In genomic region chr16:52000801-52001200, GRCm38 (mm10) we compare ENCODE assay signal across 22 mouse cellular contexts.
"Had no signal": no experiment of that assay in that cellular context is flagged by ENCODE, and none has a peak within 500 bp of the region (broad histone marks: within the 10 kb centered on the region; RNA-seq: fewer than 3 reads in every experiment).

No protein-coding gene starts in this region.

- H3K27ac ChIP-seq: gastrocnemius, adult 2 months; heart, embryonic 10.5 days; hindbrain, embryonic 10.5 days; hindbrain, embryonic 12.5 days; hindbrain, embryonic 15.5 days; hindbrain, postnatal 0 days; left cerebral cortex, adult 2 months; limb, embryonic 10.5 days; limb, embryonic 12.5 days had no signal

- H3K9ac ChIP-seq: heart, embryonic 12.5 days; hindbrain, embryonic 12.5 days; hindbrain, embryonic 15.5 days; limb, embryonic 12.5 days had no signal

- DNase-seq: gastrocnemius, adult 2 months; gastrocnemius, postnatal 10 days; gastrocnemius, postnatal 25 days; heart, adult 18-20 months; heart, postnatal 10 days; heart, postnatal 4 days; kidney, adult 11 months; kidney, adult 2 months; kidney, postnatal 14 days; kidney, postnatal 36 days; liver had no signal

- H3K36me3 ChIP-seq: heart, embryonic 10.5 days; heart, embryonic 12.5 days; hindbrain, embryonic 10.5 days; hindbrain, embryonic 12.5 days; hindbrain, embryonic 15.5 days; limb, embryonic 10.5 days; limb, embryonic 12.5 days had no signal

- ATAC-seq: hindbrain, postnatal 0 days; intestine, embryonic 16.5 days had no signal

- H3K4me1 ChIP-seq: heart, embryonic 10.5 days; heart, embryonic 12.5 days; hindbrain, embryonic 10.5 days; hindbrain, embryonic 12.5 days; hindbrain, embryonic 15.5 days; limb, embryonic 10.5 days; limb, embryonic 12.5 days had no signal

- H3K4me2 ChIP-seq: heart, embryonic 12.5 days; hindbrain, embryonic 12.5 days; hindbrain, embryonic 15.5 days; limb, embryonic 12.5 days; liver, embryonic 11.5 days had no signal

- H3K27me3 ChIP-seq: heart, embryonic 12.5 days; hindbrain, embryonic 12.5 days; hindbrain, embryonic 15.5 days; limb, embryonic 12.5 days had no signal

- H3K4me3 ChIP-seq: gastrocnemius, adult 2 months; heart, embryonic 10.5 days; heart, embryonic 12.5 days; hindbrain, embryonic 10.5 days; hindbrain, embryonic 12.5 days; hindbrain, embryonic 15.5 days; left cerebral cortex, adult 2 months; limb, embryonic 10.5 days; limb, embryonic 12.5 days had no signal

- H3K9me3 ChIP-seq: heart, embryonic 10.5 days; heart, embryonic 12.5 days; hindbrain, embryonic 10.5 days; hindbrain, embryonic 12.5 days; hindbrain, embryonic 15.5 days; limb, embryonic 10.5 days; limb, embryonic 12.5 days had no signal
